Comparison of ENCODE assay signal across 8 mouse cellular contexts in genomic region chr2:156196302-156197128, GRCm38 (mm10). TPM values are rescaled to one million over a fixed set of nuclear protein-coding genes. Genes with fewer than 3 reads are reported as not detected.
DNase-seq lines count a peak whose midpoint lies in the region; ATAC-seq and TF ChIP-seq lines count a peak whose summit lies in the region.

Gene Phf20, plus strand, starts transcription at chr2:156196466.

- peaks cover 33% of the 10 kb centered on the region for H3K4me1 ChIP-seq in embryonic facial prominence, embryonic 13.5 days
- H3K4me1 ChIP-seq in heart, adult 2 months (ENCODE audit: control insufficient read depth, insufficient read depth, low read length): peaks cover 7% of the 10 kb centered on the region
- H3K4me1 ChIP-seq in limb, embryonic 14.5 days (ENCODE audit: control insufficient read depth, insufficient read depth, low read length): peaks cover 26% of the 10 kb centered on the region
- H3K4me1 ChIP-seq in midbrain, postnatal 0 days (ENCODE audit: insufficient read depth, low read length): peaks cover 7% of the 10 kb centered on the region; the same call in 1 of the 2 replicates

- peak within 1 kb of the TSS; percentile 58 for H3K4me2 ChIP-seq in embryonic facial prominence, embryonic 13.5 days
- H3K4me2 ChIP-seq in limb, embryonic 14.5 days (replicated peaks; ENCODE audit: low read depth, low read length, severe bottlenecking): peak within 1 kb of the TSS; percentile 55
- peak within 1 kb of the TSS; percentile 69 for H3K4me2 ChIP-seq in midbrain, postnatal 0 days (ENCODE audit: low read depth, low read length, poor library complexity, severe bottlenecking)

- peak; percentile 92 for TF ChIP-seq POLR2A in heart, adult 2 months (IDR thresholded peaks at IDR 0.05; ENCODE audit: insufficient read depth, low read depth, low read length)
- peak; percentile 26; the same call in 1 of the 2 replicates for TF ChIP-seq POLR2A in limb, embryonic 14.5 days (IDR thresholded peaks at IDR 0.05; ENCODE audit: borderline replicate concordance, extremely low read depth, insufficient read depth, insufficient read length)

- H3K27me3 ChIP-seq in embryonic facial prominence, embryonic 13.5 days: no peaks in the 10 kb centered on the region
- no peaks in the 10 kb centered on the region for H3K27me3 ChIP-seq in heart, adult 2 months (ENCODE audit: control insufficient read depth, insufficient read depth, low read length)
- no peaks in the 10 kb centered on the region for H3K27me3 ChIP-seq in limb, embryonic 14.5 days (ENCODE audit: control insufficient read depth, insufficient read depth, low read length)
- no peaks in the 10 kb centered on the region for H3K27me3 ChIP-seq in midbrain, postnatal 0 days (ENCODE audit: insufficient read depth, low read length)

- no peaks in the 10 kb centered on the region for H3K9me3 ChIP-seq in embryonic facial prominence, embryonic 13.5 days
- H3K9me3 ChIP-seq in limb, embryonic 14.5 days (ENCODE audit: control insufficient read depth, low read length): no peaks in the 10 kb centered on the region
- no peaks in the 10 kb centered on the region for H3K9me3 ChIP-seq in midbrain, postnatal 0 days (ENCODE audit: low read length)

- peak within 1 kb of the TSS; percentile 89 for H3K9ac ChIP-seq in embryonic facial prominence, embryonic 13.5 days
- H3K9ac ChIP-seq in heart, adult 2 months (ENCODE audit: low read depth, low read length): peak within 1 kb of the TSS; percentile 89
- peak within 1 kb of the TSS; percentile 78 for H3K9ac ChIP-seq in limb, embryonic 14.5 days (ENCODE audit: low read depth, low read length, severe bottlenecking)
- peak within 1 kb of the TSS; percentile 88 for H3K9ac ChIP-seq in midbrain, postnatal 0 days (replicated peaks; ENCODE audit: low read length, poor library complexity, severe bottlenecking)

- H3K36me3 ChIP-seq in embryonic facial prominence, embryonic 13.5 days: peaks cover 12% of the 10 kb centered on the region
- H3K36me3 ChIP-seq in heart, adult 2 months (ENCODE audit: control insufficient read depth, insufficient read depth, low read length): peaks cover 8% of the 10 kb centered on the region
- 0 out of 2 replicates have a peak, but pooled peaks cover under 1% of the 10 kb centered on the region for H3K36me3 ChIP-seq in limb, embryonic 14.5 days (ENCODE audit: control insufficient read depth, insufficient read depth, low read length)
- no peaks in the 10 kb centered on the region for H3K36me3 ChIP-seq in midbrain, postnatal 0 days (ENCODE audit: insufficient read depth, low read length)

- H3K4me3 ChIP-seq in embryonic facial prominence, embryonic 13.5 days: peak within 1 kb of the TSS; percentile 72
- H3K4me3 ChIP-seq in heart, adult 2 months: peak within 1 kb of the TSS; percentile 94
- peak within 1 kb of the TSS; percentile 70 for H3K4me3 ChIP-seq in limb, embryonic 14.5 days (replicated peaks; ENCODE audit: low read length)
- peak within 1 kb of the TSS; percentile 57 for H3K4me3 ChIP-seq in midbrain, postnatal 0 days (ENCODE audit: low read depth, low read length)

- TF ChIP-seq CTCF in heart, adult 2 months (IDR thresholded peaks at IDR 0.05): peak; percentile 37
- TF ChIP-seq CTCF in midbrain, postnatal 0 days (IDR thresholded peaks at IDR 0.05): no peak

- 0 out of 2 replicates have a peak, but pooled peaks cover under 1% of the 10 kb centered on the region for H3K79me2 ChIP-seq in heart, adult 2 months (replicated peaks; ENCODE audit: control insufficient read depth, insufficient read depth, low read length)

- WGBS in embryonic facial prominence, embryonic 13.5 days: under 1% methylated on average over 86 of the region's 88 CpGs
- under 1% methylated on average over 86 of the region's 88 CpGs for WGBS in heart, adult 2 months
- 1% methylated on average over 45 of the region's 88 CpGs for WGBS in limb, embryonic 14.5 days
- 0% methylated on average over 49 of the region's 88 CpGs for WGBS in midbrain, postnatal 0 days

- intact Hi-C loops in heart, adult 2 months (cut with DNase I): loop anchor here (5.0 kb wide), 2 partner anchors 61 to 81 kb away; no protein-coding TSS in a partner anchor

- peak; percentile 97 for ATAC-seq in embryonic facial prominence, embryonic 13.5 days (ENCODE audit: insufficient number of reproducible peaks, insufficient read depth, low FRiP score, low TSS enrichment, low read depth)
- ATAC-seq in limb, embryonic 14.5 days (ENCODE audit: low FRiP score, low read depth): peak; percentile 99
- ATAC-seq in midbrain, postnatal 0 days (ENCODE audit: low FRiP score): peak; percentile 98

- 0 out of 2 replicates have a peak, but pooled peaks have one; percentile 36 for TF ChIP-seq EP300 in heart, adult 2 months (IDR thresholded peaks at IDR 0.05; ENCODE audit: insufficient read depth, low read depth, low read length)

- peak within 1 kb of the TSS; percentile 94 for H3K27ac ChIP-seq in embryonic facial prominence, embryonic 13.5 days
- H3K27ac ChIP-seq in heart, adult 2 months: peak within 1 kb of the TSS; percentile 97
- H3K27ac ChIP-seq in limb, embryonic 14.5 days (replicated peaks; ENCODE audit: low read depth, low read length): peak within 1 kb of the TSS; percentile 91
- H3K27ac ChIP-seq in midbrain, postnatal 0 days (ENCODE audit: low read depth, low read length): peak within 1 kb of the TSS; percentile 92

- peak; percentile 99 for DNase-seq in 3134 (ENCODE audit: extremely low read depth, insufficient read length, low spot score)
- peak; percentile 99 to 100 for DNase-seq in adrenal gland, postnatal 36 days
- DNase-seq in heart, adult 2 months: peak; percentile 99
- DNase-seq in kidney, adult 8-10 months: peak; percentile 98 to 99
- peak; percentile 95 for DNase-seq in limb, embryonic 14.5 days (ENCODE audit: low spot score)
- DNase-seq in midbrain, postnatal 0 days (ENCODE audit: low spot score): peak; percentile 95
- peak; percentile 99 for DNase-seq in spleen, postnatal 14 days (ENCODE audit: low spot score in 2 of 2)

RNA-seq across cellular contexts. Expression of gene Phf20, which starts in this region (rescaled TPM):
- 10 to 100 TPM; 31.8 to 45.5 TPM for total RNA-seq in adrenal gland, postnatal 36 days (2021)
- 90.3 and 95.8 TPM in 2 replicates for polyA plus RNA-seq in embryonic facial prominence, embryonic 13.5 days (2015; fragmentation: Nextera tagmentation; extraction: Ambion mirVana)
- total RNA-seq in heart, adult 2 months (2021): 10 to 100 TPM; 15.6 to 20.0 TPM
- 7.1 and 8.9 TPM in 2 replicates for polyA plus RNA-seq in heart, adult 2 months (2012; rRNA removed)
- polyA plus RNA-seq in limb, embryonic 14.5 days (2012; rRNA removed): 19.5 and 23.0 TPM in 2 replicates
- polyA plus RNA-seq in limb, embryonic 14.5 days (2014; fragmentation: Nextera tagmentation; extraction: Ambion mirVana): 69.0 and 83.9 TPM in 2 replicates
- total RNA-seq in midbrain, postnatal 0 days (2014; rRNA removed): 27.6 and 37.4 TPM in 2 replicates
- polyA plus RNA-seq in midbrain, postnatal 0 days (2015; fragmentation: Nextera tagmentation; extraction: Ambion mirVana): 108 and 116 TPM in 2 replicates

Comparison
In these comparisons a context has a peak if more than half of its experiments do, and no peak if none do; other contexts are left out.
1. Peak in every context shown above with its lines: DNase-seq, ATAC-seq, H3K4me3 ChIP-seq and H3K27ac ChIP-seq.